Mouse (Mus musculus) hindbrain, embryonic 10.5 days (tissue): ENCODE data around the gene Ly75. TPM values are rescaled to one million over a fixed set of nuclear protein-coding genes. Genes with fewer than 3 reads are reported as not detected.

Source experiments
- DNase-seq: peaks from one replicate; pipeline ENCODE4 v3.0.0-alpha.2; 2017; ENCODE audit warnings: low spot score
- H3K27ac ChIP-seq: fragments of 300-500 bp; sonication (generic); 2 replicates; pipeline ENCODE4 v1.5.1; 2016; ENCODE audit warnings: mild to moderate bottlenecking, moderate library complexity
- H3K27me3 ChIP-seq: fragments of 300-500 bp; sonication (generic); 2 replicates; pipeline ENCODE4 v1.6.1; 2016; ENCODE audit warnings: mild to moderate bottlenecking; ENCODE audit not compliant: poor library complexity, insufficient read depth, severe bottlenecking
- H3K36me3 ChIP-seq: fragments of 300-500 bp; sonication (generic); 2 replicates; pipeline ENCODE4 v1.6.1; 2016; ENCODE audit warnings: mild to moderate bottlenecking, moderate library complexity
- H3K4me1 ChIP-seq: fragments of 300-500 bp; sonication (generic); replicated peaks from 2 replicates; pipeline ENCODE4 v1.6.1; 2016; ENCODE audit warnings: mild to moderate bottlenecking
- H3K4me3 ChIP-seq: fragments of 300-500 bp; sonication (generic); 2 replicates; pipeline ENCODE4 v1.5.1; 2016; ENCODE audit warnings: mild to moderate bottlenecking, moderate library complexity
- H3K9me3 ChIP-seq: fragments of 300-500 bp; sonication (generic); 2 replicates; pipeline ENCODE4 v1.6.1; 2016; ENCODE audit warnings: mild to moderate bottlenecking, moderate library complexity
- WGBS: fragments of 180-500 bp; shearing (Covaris S2); methylation state at CpG from one replicate; pipeline ENCODE4 v1.1.7; 2016; 5-methylcytosine and 5-hydroxymethylcytosine counted together
- polyA plus RNA-seq: library from polyadenylated mRNA; unstranded; fragments of >200 nt; fragmentation: Nextera tagmentation; extraction: Ambion mirVana; gene quantifications from 2 replicates; pipeline ENCODE4 v1.2.1, GENCODE M21; 2016

Gene Ly75
- polyA plus RNA-seq, 1 experiment from 2014 or later: 2.7 TPM

DNA sequence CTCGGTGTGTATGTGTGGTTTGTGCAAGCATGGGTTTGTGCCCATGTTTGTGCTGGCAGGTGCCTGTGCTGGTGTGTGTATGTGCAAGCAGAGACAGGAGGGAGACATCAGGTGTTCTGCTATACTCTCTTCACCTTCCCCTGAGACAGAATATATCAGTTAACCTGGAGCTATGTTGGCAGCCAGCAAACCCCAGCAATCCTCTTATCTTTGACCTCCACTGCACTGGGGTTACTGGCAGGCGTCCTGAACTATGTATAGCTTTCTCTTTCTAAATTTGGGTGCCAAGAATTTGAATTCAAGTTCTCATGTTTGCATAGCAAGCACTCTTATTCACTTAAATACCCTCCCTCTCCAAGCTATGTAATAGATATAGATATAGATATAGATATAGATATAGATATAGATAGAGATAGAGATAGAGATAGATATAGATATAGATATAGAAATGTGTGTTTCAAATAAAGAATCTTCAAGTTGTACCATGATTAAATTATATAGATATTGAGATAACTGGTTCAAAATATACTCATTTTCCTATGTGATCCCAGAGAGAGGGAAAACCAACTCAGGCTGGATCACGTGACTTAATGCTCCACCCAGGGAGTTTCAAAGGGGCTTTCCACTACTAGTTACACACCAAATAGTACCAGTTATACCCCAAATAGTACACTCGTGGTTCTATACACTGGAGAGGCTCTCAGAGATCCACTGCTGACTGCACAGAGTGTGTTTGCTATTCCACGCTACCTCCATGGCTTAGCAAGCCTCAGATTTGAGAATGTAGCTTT lies 17.1 kb downstream of the Ly75 start:
- Histone ChIP-seq H3K9me3 (no peaks in the 10 kb centered on the region), H3K36me3 (no peaks in the 10 kb centered on the region), H3K27me3 (no peaks in the 10 kb centered on the region), H3K27ac (no peak overlapping the region), H3K4me1 (no peaks in the 10 kb centered on the region), H3K4me3 (no peak overlapping the region)
- DNase-seq: no peak
- WGBS: 87% methylated on average over 5 of the region's 5 CpGs

DNA sequence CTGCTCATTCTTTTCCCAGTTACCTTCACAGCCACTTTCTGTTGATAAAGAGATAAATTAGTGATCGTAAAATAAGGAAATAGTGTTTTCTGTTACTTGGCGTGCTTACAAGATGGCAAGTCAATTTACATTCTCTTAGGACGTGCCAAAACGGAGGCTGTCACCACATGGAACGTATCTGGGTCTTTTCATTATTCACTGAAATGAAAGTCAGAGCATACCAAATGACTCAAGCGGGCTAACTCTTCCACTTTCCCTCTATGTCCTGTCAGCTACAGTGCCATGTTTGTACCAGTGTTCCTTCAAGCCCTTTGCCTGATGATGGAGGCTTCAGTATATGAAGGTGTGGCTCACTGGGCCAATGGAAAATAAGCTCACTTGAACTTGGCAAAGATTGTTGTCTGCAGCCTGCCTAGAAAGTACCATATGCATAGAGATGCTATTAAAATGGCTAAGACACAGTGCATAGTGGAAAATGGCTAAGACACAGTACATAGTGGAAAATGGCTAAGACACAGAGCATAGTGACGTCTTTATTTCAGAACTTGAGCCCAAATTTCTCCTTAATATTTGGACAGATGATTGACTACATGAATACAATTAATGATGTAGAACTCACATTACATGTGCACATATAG lies 17.8 kb downstream of the Ly75 start:
- no peak for DNase-seq
- no peaks in the 10 kb centered on the region for H3K4me1 ChIP-seq
- H3K27me3 ChIP-seq: no peaks in the 10 kb centered on the region
- H3K36me3 ChIP-seq: no peaks in the 10 kb centered on the region
- H3K4me3 ChIP-seq: no peak overlapping the region
- H3K27ac ChIP-seq: no peak overlapping the region
- 93% methylated on average over 7 of the region's 7 CpGs for WGBS
- no peaks in the 10 kb centered on the region for H3K9me3 ChIP-seq

DNA sequence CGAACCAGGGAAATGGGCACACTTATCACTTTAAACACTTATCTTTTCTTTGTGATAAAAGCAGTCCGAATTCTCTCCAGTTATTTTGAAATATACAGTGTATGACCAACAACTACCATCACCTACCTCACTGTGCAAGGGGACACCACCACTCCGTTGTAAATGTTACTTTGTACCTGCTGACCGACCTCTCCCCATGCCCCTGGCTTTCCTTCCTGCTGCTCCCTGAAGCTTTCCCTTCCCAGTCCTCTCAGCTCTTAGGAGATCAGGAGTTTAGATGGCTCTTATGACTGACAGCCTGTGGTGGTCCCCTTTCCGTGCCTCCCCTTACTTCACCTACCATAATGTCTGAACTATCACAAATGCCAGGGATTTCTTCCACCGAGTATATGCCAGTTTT lies 21.0 kb downstream of the Ly75 start:
- no peaks in the 10 kb centered on the region for H3K9me3 ChIP-seq
- no peak for DNase-seq
- H3K4me1 ChIP-seq: no peaks in the 10 kb centered on the region
- H3K27me3 ChIP-seq: no peaks in the 10 kb centered on the region
- H3K27ac ChIP-seq: no peak overlapping the region
- 91% methylated on average over 6 of the region's 6 CpGs for WGBS
- no peaks in the 10 kb centered on the region for H3K36me3 ChIP-seq
- no peak overlapping the region for H3K4me3 ChIP-seq

DNA sequence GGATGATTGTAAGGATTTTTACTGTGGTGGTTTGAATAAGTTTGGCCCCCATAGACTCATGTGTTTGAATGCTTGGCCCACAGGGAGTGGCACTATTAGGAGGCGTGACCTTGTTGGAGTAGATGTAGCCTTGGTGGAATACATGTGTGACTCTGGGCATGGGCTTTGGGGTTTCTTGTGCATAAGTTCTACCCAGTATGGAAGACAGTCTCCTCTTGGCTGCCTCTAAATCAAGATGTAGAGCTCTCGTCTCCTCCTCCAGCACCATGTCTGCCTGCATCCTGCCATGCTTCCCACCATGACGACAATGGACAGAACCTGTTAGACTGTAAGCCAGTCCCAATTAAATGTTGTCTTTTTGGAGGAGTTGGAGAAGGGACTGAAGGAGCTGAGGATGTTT lies 23.3 kb downstream of the Ly75 start:
- H3K27me3 ChIP-seq: no peaks in the 10 kb centered on the region
- peaks cover 8% of the 10 kb centered on the region; the same call in 1 of the 2 replicates for H3K4me1 ChIP-seq
- no peaks in the 10 kb centered on the region for H3K9me3 ChIP-seq
- 96% methylated on average over 3 of the region's 3 CpGs for WGBS
- no peak for DNase-seq
- H3K27ac ChIP-seq: no peak overlapping the region
- no peak overlapping the region for H3K4me3 ChIP-seq
- H3K36me3 ChIP-seq: no peaks in the 10 kb centered on the region

DNA sequence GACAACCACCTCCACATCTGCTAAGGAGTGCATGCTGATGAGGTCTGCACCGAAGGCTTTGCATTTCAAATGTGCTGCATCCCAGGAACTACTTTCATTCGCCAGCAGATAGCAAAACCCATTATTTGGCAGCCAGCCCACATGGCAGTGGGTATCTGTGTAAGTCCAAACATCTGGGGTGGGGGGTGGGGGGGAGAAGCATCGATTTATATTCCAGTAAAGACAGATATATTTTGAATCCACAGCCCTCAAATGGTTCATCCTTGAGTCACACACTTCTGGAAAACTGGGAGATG lies 27.8 kb downstream of the Ly75 start:
- Histone ChIP-seq H3K27me3 (no peaks in the 10 kb centered on the region), H3K4me3 (0 out of 2 replicates have a peak overlapping the region, but pooled peaks have one; percentile 21), H3K4me1 (peaks cover 8% of the 10 kb centered on the region; the same call in 1 of the 2 replicates), H3K27ac (no peak overlapping the region), H3K9me3 (no peaks in the 10 kb centered on the region), H3K36me3 (no peaks in the 10 kb centered on the region)
- 39% methylated on average over 3 of the region's 3 CpGs for WGBS
- no peak for DNase-seq

DNA sequence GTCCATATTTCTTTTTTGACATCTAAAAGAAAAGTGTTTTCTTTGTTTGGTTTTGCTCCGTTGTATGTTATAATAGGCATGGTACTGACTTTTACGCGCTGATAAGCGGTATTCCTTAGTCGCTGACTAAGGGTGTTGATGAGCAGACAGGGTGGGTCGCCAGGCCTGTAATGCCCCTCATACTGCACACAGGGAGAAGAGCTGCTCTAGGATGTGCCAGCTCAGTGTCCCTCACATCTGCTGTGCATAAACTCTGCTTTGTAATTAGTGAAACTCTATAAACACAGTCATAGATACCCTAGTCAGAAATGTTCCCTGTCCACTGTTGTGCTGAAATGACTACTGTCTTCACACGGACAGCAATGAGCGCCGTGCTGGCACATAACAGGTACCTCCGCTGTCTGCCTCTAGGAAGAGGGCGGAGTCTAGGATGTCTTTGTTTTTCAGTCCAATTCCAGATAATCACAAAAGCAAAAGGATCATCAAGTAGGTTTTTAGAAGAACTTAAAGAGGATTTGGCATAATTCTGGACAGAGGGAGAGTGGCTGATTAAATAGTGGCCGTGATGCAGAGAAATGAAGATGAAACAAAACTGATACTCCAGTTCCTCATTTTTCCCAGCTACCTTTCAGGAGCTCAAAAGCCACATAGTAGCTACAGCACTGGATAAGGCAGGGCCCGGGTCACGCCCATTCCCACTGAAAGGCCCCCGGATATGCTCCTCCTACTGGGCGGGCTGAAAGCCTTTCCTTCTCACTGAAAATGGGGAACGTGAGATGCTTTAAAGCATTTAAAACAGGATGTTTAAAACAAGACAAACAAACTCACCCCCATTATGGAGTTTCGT lies 28.3 kb downstream of the Ly75 start:
- 61% methylated on average over 18 of the region's 18 CpGs for WGBS
- no peak for DNase-seq
- no peaks in the 10 kb centered on the region for H3K9me3 ChIP-seq
- H3K27ac ChIP-seq: no peak overlapping the region; the same call in 1 of the 2 replicates
- H3K4me3 ChIP-seq: 0 out of 2 replicates have a peak overlapping the region, but pooled peaks have one; percentile 21
- peaks cover 8% of the 10 kb centered on the region; the same call in 1 of the 2 replicates for H3K4me1 ChIP-seq
- H3K36me3 ChIP-seq: 0 out of 2 replicates have a peak, but pooled peaks cover 4% of the 10 kb centered on the region
- no peaks in the 10 kb centered on the region for H3K27me3 ChIP-seq

DNA sequence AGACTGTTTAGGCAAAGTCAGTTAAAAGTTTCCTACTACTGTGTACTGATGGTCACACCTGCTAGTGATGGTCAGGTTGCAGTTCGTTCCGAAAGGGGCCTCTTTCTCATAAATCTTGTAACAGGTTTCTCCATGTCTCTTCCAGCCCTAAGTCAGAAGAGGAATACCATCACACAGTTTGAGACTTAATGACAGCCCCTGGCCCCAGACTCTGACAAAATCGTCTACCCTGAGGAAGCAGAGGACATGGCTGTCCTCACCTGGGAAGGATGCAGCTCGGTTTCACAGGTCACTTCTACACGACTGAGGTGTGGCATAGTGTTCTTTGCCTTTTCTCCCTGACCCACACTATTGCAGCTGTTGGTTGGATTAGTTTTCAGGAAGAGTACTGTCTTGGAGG lies 30.8 kb downstream of the Ly75 start:
- H3K9me3 ChIP-seq: no peaks in the 10 kb centered on the region
- peaks cover 8% of the 10 kb centered on the region; the same call in 1 of the 2 replicates for H3K4me1 ChIP-seq
- no peak overlapping the region for H3K4me3 ChIP-seq
- H3K36me3 ChIP-seq: 0 out of 2 replicates have a peak, but pooled peaks cover 19% of the 10 kb centered on the region
- no peak for DNase-seq
- H3K27me3 ChIP-seq: no peaks in the 10 kb centered on the region; the same call in 1 of the 2 replicates
- H3K27ac ChIP-seq: no peak overlapping the region
- WGBS: 93% methylated on average over 5 of the region's 5 CpGs

DNA sequence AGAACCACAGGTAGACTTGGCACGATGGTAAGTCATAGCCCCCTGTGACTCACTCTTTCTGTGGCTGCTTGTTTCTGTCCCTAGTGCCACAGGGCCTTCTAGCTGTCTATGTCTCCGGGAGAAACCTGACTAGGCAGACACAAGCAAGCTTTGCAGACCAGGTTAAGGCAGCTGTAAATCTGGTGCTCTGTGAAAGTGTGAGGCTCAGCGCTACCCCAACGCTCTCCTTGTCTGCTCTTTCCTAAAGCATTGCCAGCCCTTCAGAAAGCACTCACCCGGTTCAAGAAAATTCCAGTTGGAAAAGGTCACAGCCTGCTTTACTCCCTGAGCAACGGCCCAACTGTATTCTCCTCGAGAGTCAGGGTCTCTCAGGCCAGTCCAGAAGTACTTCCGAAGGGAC lies 31.3 kb downstream of the Ly75 start:
- H3K27me3 ChIP-seq: no peaks in the 10 kb centered on the region; the same call in 1 of the 2 replicates
- H3K27ac ChIP-seq: no peak overlapping the region
- DNase-seq: no peak
- H3K4me3 ChIP-seq: no peak overlapping the region
- WGBS: 85% methylated on average over 8 of the region's 8 CpGs
- H3K9me3 ChIP-seq: no peaks in the 10 kb centered on the region
- peaks cover 8% of the 10 kb centered on the region; the same call in 1 of the 2 replicates for H3K4me1 ChIP-seq
- H3K36me3 ChIP-seq: 0 out of 2 replicates have a peak, but pooled peaks cover 19% of the 10 kb centered on the region

DNA sequence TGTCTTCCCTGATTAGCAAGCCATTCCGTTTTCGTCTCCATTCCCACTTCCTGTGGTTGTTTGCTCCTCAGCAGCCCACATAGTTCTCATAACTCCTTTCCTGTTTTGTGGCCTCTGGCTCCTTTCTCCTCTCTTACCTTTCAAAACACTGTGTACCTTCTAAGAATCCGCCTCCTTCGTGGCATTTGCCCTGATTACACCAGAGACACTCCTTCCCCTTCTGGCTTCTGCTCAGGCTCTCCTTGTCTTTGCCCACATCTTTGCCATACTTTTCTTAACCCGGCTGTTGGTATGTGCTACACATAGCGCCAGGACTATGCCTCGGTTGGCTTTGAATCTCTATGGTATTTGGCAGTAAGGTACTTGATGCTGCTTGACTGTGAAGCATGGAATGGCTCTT lies 35.2 kb downstream of the Ly75 start:
- no peaks in the 10 kb centered on the region; the same call in 1 of the 2 replicates for H3K27me3 ChIP-seq
- whole genome bisulfite sequencing: 89% methylated on average over 7 of the region's 7 CpGs
- no peak for DNase-seq

DNA sequence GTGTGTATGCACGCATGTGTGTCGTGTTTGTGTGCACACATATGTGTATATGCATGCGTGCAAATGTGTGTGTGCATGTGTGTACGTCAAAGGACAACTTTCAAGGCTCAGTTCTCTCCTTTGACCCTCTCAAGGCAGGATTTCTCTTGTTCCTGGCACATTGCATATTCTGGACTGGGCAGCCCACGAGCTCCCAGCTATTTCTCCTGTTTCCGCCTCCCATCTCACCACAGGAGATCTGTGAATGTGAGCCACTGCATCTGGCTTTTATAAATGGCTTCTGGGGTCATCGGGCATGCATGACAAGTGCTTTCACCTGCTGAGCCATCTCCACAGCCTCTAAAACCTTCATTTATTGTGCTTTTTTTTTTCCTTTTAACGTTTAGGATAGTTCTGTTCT lies 36.6 kb downstream of the Ly75 start:
- no peak overlapping the region for H3K27ac ChIP-seq
- H3K27me3 ChIP-seq: no peaks in the 10 kb centered on the region; the same call in 1 of the 2 replicates
- DNase-seq: peak; percentile 22
- 52% methylated on average over 8 of the region's 8 CpGs for WGBS
- H3K4me3 ChIP-seq: no peak overlapping the region
- H3K4me1 ChIP-seq: peaks cover 22% of the 10 kb centered on the region
- no peaks in the 10 kb centered on the region for H3K9me3 ChIP-seq
- H3K36me3 ChIP-seq: 0 out of 2 replicates have a peak, but pooled peaks cover 19% of the 10 kb centered on the region

More for the DNA sequence above, 35.2 kb downstream of the Ly75 start:
- Histone ChIP-seq H3K9me3 (no peaks in the 10 kb centered on the region), H3K4me1 (peaks cover 22% of the 10 kb centered on the region), H3K4me3 (no peak overlapping the region), H3K27ac (no peak overlapping the region), H3K36me3 (0 out of 2 replicates have a peak, but pooled peaks cover 19% of the 10 kb centered on the region)

DNA sequence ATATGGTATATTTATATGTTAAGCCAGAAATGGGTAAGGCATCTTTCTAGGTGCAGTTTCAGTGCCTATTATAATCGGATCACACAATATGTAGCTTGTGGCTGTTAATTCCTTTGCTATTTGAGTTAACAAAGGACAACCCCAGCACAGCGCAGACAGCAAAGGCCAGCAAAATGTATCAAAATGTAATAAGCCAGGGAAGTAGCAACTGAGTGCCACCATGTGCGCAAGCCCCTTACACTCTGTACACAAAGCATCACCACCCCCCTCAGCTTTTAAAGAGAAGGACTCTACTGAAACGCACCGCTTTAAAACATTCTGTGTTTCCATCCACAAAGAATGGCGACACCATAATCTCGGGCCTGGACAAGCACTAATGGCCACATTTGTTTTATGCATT lies 37.4 kb downstream of the Ly75 start:
- DNase-seq: no peak
- Histone ChIP-seq H3K36me3 (0 out of 2 replicates have a peak, but pooled peaks cover 19% of the 10 kb centered on the region), H3K9me3 (no peaks in the 10 kb centered on the region), H3K4me3 (no peak overlapping the region), H3K4me1 (peaks cover 22% of the 10 kb centered on the region), H3K27me3 (peaks cover 3% of the 10 kb centered on the region; the same call in 1 of the 2 replicates), H3K27ac (no peak overlapping the region)
- 78% methylated on average over 7 of the region's 7 CpGs for WGBS

DNA sequence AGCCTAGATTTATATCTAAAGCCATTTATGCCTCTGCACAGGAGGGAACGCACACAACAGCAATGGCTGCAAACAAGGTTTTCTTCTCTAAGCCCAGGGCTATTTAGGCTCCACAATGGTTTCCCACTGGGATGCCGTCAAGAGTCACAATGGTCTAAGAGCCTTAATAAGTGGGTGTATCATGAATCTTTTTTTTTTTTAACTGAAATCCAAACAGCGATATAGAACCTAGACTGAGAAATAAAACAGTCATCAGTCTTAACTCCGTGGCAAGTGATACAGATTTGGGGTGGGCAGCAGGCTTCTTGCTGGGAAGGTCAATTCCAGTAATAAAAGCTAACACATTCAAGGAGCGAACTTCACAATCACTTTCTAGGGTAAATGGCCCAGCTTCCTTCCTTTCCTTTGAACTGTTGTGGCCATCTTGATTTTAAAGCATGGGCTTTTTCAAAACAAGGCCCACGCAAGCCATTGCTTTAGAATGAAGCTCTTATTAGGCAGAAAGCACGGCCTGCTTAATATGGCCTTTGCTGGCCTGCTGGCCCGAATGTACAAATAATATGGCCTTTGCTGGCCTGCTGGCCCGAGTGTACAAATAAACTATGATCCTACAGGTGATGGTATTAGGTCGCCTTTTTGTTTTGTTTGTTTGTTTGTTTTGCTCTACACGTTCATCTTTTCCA lies 39.4 kb downstream of the Ly75 start:
- Histone ChIP-seq H3K27ac (no peak overlapping the region), H3K4me1 (peaks cover 22% of the 10 kb centered on the region), H3K4me3 (no peak overlapping the region), H3K36me3 (0 out of 2 replicates have a peak, but pooled peaks cover 8% of the 10 kb centered on the region), H3K27me3 (peaks cover 3% of the 10 kb centered on the region; the same call in 1 of the 2 replicates), H3K9me3 (no peaks in the 10 kb centered on the region)
- WGBS: 37% methylated on average over 11 of the region's 11 CpGs
- DNase-seq: peak; percentile 18
